Mouse (Mus musculus): ENCODE results near the gene Samd4.

Gene Samd4

GRCm38 (mm10) chr14:47116062-47116762 is 233.6 kb downstream of the Samd4 start:
- no peak for DNase-seq

GRCm38 (mm10) chr14:47117522-47117921 is 234.9 kb downstream of the Samd4 start:
- peak; percentile 12 for DNase-seq

- no peak for DNase-seq
Measured at GRCm38 (mm10) chr14:47127987-47128386, 245.3 kb downstream of the Samd4 start.

- no peak for DNase-seq
Measured at GRCm38 (mm10) chr14:47133948-47134347, 251.3 kb downstream of the Samd4 start.

- DNase-seq: peak; percentile 36
Measured at GRCm38 (mm10) chr14:47136637-47137036, 254.0 kb downstream of the Samd4 start.

GRCm38 (mm10) chr14:47138853-47139252 is 256.2 kb downstream of the Samd4 start:
- DNase-seq: no peak

- no peak for DNase-seq
Measured at GRCm38 (mm10) chr14:47144326-47144725, 261.7 kb downstream of the Samd4 start.

GRCm38 (mm10) chr14:47151306-47151705 is 268.7 kb downstream of the Samd4 start:
- no peak for DNase-seq

GRCm38 (mm10) chr14:47154303-47154702 is 271.6 kb downstream of the Samd4 start:
- DNase-seq: no peak
